20 mouse cellular contexts compared by ENCODE assay signal in the genomic region with DNA sequence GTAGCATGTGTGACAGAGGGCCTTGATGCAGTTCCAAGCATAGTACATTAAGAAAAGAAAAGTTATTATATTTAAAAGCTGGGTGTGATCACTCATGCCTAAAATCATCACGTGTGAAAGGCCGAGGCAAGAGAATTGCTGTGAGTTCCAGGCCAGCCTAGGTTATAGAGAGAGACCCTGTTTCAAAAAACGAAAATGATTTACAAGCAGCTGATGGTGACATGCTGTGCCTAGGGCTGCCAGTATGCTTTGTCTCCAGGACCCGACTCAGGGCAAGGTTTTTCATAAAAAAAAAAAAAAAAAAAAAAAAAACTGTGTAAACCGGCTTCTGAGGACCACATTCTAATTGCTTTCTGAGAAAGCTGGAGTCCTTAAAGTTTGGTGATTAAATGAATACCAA.
A peak's percentile ranks its signal among the peaks of the same experiment; 100 is the strongest.
DNase-seq lines count a peak whose midpoint lies in the region; ATAC-seq and TF ChIP-seq lines count a peak whose summit lies in the region.
"Had no signal": no experiment of that assay in that cellular context is flagged by ENCODE, and none has a peak within 500 bp of the region (broad histone marks: within the 10 kb centered on the region; RNA-seq: fewer than 3 reads in every experiment).

No protein-coding gene starts in this region.

- no peaks in the 10 kb centered on the region for H3K27me3 ChIP-seq in forebrain, embryonic 11.5 days (ENCODE audit: control insufficient read depth, insufficient read depth, low read length)
- no peaks in the 10 kb centered on the region for H3K27me3 ChIP-seq in forebrain, postnatal 0 days (ENCODE audit: insufficient read depth, low read length)
- peaks cover 7% of the 10 kb centered on the region for H3K27me3 ChIP-seq in midbrain, embryonic 12.5 days
- no peaks in the 10 kb centered on the region for H3K27me3 ChIP-seq in midbrain, embryonic 15.5 days (replicated peaks)
- H3K27me3 ChIP-seq in forebrain, embryonic 14.5 days (replicated peaks; ENCODE audit: control insufficient read depth, insufficient read depth, low read length): no peaks in the 10 kb centered on the region
- H3K27me3 ChIP-seq: embryonic facial prominence, embryonic 12.5 days; heart, embryonic 15.5 days had no signal

- TF ChIP-seq CTCF in forebrain, postnatal 0 days (IDR thresholded peaks at IDR 0.05; ENCODE audit: low read depth): no peak

- H3K27ac ChIP-seq in forebrain, embryonic 11.5 days (ENCODE audit: low read depth, low read length): 0 out of 2 replicates have a peak overlapping the region, but pooled peaks have one; percentile 18
- H3K27ac ChIP-seq in forebrain, postnatal 0 days (ENCODE audit: low read depth, low read length): no peak overlapping the region
- H3K27ac ChIP-seq in midbrain, embryonic 12.5 days (replicated peaks): no peak overlapping the region
- no peak overlapping the region for H3K27ac ChIP-seq in midbrain, embryonic 15.5 days
- H3K27ac ChIP-seq in forebrain, embryonic 14.5 days (ENCODE audit: low read depth, low read length): no peak overlapping the region
- H3K27ac ChIP-seq: embryonic facial prominence, embryonic 12.5 days; heart, adult 2 months; heart, embryonic 15.5 days; hindbrain, embryonic 10.5 days; hindbrain, embryonic 14.5 days had no signal

- no peak overlapping the region for H3K9ac ChIP-seq in forebrain, embryonic 11.5 days (ENCODE audit: low read length)
- H3K9ac ChIP-seq in forebrain, postnatal 0 days: no peak overlapping the region
- no peak overlapping the region for H3K9ac ChIP-seq in midbrain, embryonic 12.5 days (replicated peaks)
- H3K9ac ChIP-seq in midbrain, embryonic 15.5 days: no peak overlapping the region
- no peak overlapping the region for H3K9ac ChIP-seq in forebrain, embryonic 14.5 days (ENCODE audit: low read length)
- H3K9ac ChIP-seq: embryonic facial prominence, embryonic 12.5 days; heart, embryonic 15.5 days; hindbrain, embryonic 14.5 days had no signal

- DNase-seq in forebrain, embryonic 11.5 days (ENCODE audit: low spot score): no peak
- no peak for DNase-seq in forebrain, postnatal 0 days
- peak; percentile 30 for DNase-seq in forebrain, embryonic 14.5 days (ENCODE audit: low spot score)
- DNase-seq in mesoderm, embryonic 11.5 days (ENCODE audit: low read depth, low spot score): peak; percentile 37
- no peak for DNase-seq in right cerebral cortex, adult 2 months (ENCODE audit: low spot score in 2 of 2)
- DNase-seq: adrenal gland, adult 8-10 months; adrenal gland, postnatal 36 days; cerebellum, adult 2 months; cerebellum, postnatal 10 days; gastrocnemius, postnatal 10 days; heart, adult 2 months; heart, postnatal 14 days had no signal

- peak; percentile 82 for ATAC-seq in forebrain, embryonic 11.5 days (replicated peaks; ENCODE audit: low FRiP score)
- ATAC-seq in forebrain, postnatal 0 days: no peak
- ATAC-seq in midbrain, embryonic 12.5 days (ENCODE audit: low FRiP score, low read depth): peak; percentile 80
- no peak for ATAC-seq in midbrain, embryonic 15.5 days (replicated peaks)
- 0 out of 2 replicates have a peak, but pooled peaks have one; percentile 15 for ATAC-seq in forebrain, embryonic 14.5 days
- ATAC-seq: intestine, postnatal 0 days had no signal

- H3K4me3 ChIP-seq in forebrain, embryonic 11.5 days (ENCODE audit: low read depth, low read length): no peak overlapping the region
- no peak overlapping the region for H3K4me3 ChIP-seq in forebrain, postnatal 0 days (ENCODE audit: low read depth, low read length)
- H3K4me3 ChIP-seq in midbrain, embryonic 12.5 days: no peak overlapping the region
- H3K4me3 ChIP-seq in midbrain, embryonic 15.5 days: no peak overlapping the region
- H3K4me3 ChIP-seq in forebrain, embryonic 14.5 days (ENCODE audit: low read depth, low read length): no peak overlapping the region
- H3K4me3 ChIP-seq: embryonic facial prominence, embryonic 12.5 days; heart, adult 2 months; heart, embryonic 15.5 days; hindbrain, embryonic 10.5 days had no signal

- H3K4me2 ChIP-seq in forebrain, embryonic 11.5 days (ENCODE audit: low read depth, low read length, severe bottlenecking): no peak overlapping the region
- no peak overlapping the region for H3K4me2 ChIP-seq in forebrain, postnatal 0 days (ENCODE audit: low read depth)
- H3K4me2 ChIP-seq in midbrain, embryonic 12.5 days (replicated peaks): no peak overlapping the region
- no peak overlapping the region for H3K4me2 ChIP-seq in midbrain, embryonic 15.5 days
- no peak overlapping the region for H3K4me2 ChIP-seq in forebrain, embryonic 14.5 days (ENCODE audit: low read length)
- H3K4me2 ChIP-seq: embryonic facial prominence, embryonic 12.5 days; heart, embryonic 11.5 days; heart, embryonic 15.5 days; hindbrain, embryonic 14.5 days had no signal

- H3K4me1 ChIP-seq in forebrain, embryonic 11.5 days (replicated peaks; ENCODE audit: control insufficient read depth, insufficient read depth, low read length): no peaks in the 10 kb centered on the region
- H3K4me1 ChIP-seq in forebrain, postnatal 0 days (ENCODE audit: insufficient read depth): no peaks in the 10 kb centered on the region
- 0 out of 2 replicates have a peak, but pooled peaks cover 6% of the 10 kb centered on the region for H3K4me1 ChIP-seq in midbrain, embryonic 12.5 days
- H3K4me1 ChIP-seq in midbrain, embryonic 15.5 days: no peaks in the 10 kb centered on the region
- peaks cover 3% of the 10 kb centered on the region; the same call in 1 of the 2 replicates for H3K4me1 ChIP-seq in forebrain, embryonic 14.5 days (ENCODE audit: control insufficient read depth, insufficient read depth, low read length)
- H3K4me1 ChIP-seq: heart, embryonic 15.5 days had no signal

- no peaks in the 10 kb centered on the region for H3K9me3 ChIP-seq in forebrain, embryonic 11.5 days (ENCODE audit: control insufficient read depth, low read length)
- no peaks in the 10 kb centered on the region for H3K9me3 ChIP-seq in forebrain, postnatal 0 days (ENCODE audit: low read length)
- H3K9me3 ChIP-seq in midbrain, embryonic 12.5 days: no peaks in the 10 kb centered on the region
- no peaks in the 10 kb centered on the region for H3K9me3 ChIP-seq in midbrain, embryonic 15.5 days
- no peaks in the 10 kb centered on the region for H3K9me3 ChIP-seq in forebrain, embryonic 14.5 days (replicated peaks; ENCODE audit: control insufficient read depth, low read length)
- H3K9me3 ChIP-seq: embryonic facial prominence, embryonic 12.5 days; heart, embryonic 15.5 days; hindbrain, embryonic 10.5 days had no signal

- 19% methylated on average over 5 of the region's 5 CpGs for WGBS in forebrain, embryonic 11.5 days
- 12% methylated on average over 5 of the region's 5 CpGs for WGBS in forebrain, postnatal 0 days
- 9% methylated on average over 5 of the region's 5 CpGs for WGBS in midbrain, embryonic 12.5 days
- 24% methylated on average over 5 of the region's 5 CpGs for WGBS in midbrain, embryonic 15.5 days
- WGBS in forebrain, embryonic 14.5 days: 6% methylated on average over 5 of the region's 5 CpGs

- no peaks in the 10 kb centered on the region for H3K36me3 ChIP-seq in forebrain, embryonic 11.5 days (ENCODE audit: control insufficient read depth, insufficient read depth, low read length)
- no peaks in the 10 kb centered on the region for H3K36me3 ChIP-seq in forebrain, postnatal 0 days (ENCODE audit: insufficient read depth)
- H3K36me3 ChIP-seq in midbrain, embryonic 12.5 days: no peaks in the 10 kb centered on the region
- H3K36me3 ChIP-seq in midbrain, embryonic 15.5 days (replicated peaks): no peaks in the 10 kb centered on the region
- no peaks in the 10 kb centered on the region for H3K36me3 ChIP-seq in forebrain, embryonic 14.5 days (ENCODE audit: control insufficient read depth, insufficient read depth, low read length)
- H3K36me3 ChIP-seq: embryonic facial prominence, embryonic 12.5 days; heart, embryonic 15.5 days; hindbrain, embryonic 10.5 days had no signal

Comparison
In these comparisons a context has a peak if more than half of its experiments do, and no peak if none do; other contexts are left out.
1. ATAC-seq: peak in forebrain, embryonic 11.5 days (single experiment), midbrain, embryonic 12.5 days (single experiment) and forebrain, embryonic 14.5 days (single experiment); none in forebrain, postnatal 0 days (single experiment) and midbrain, embryonic 15.5 days (single experiment).
2. DNase-seq: peak in forebrain, embryonic 14.5 days (single experiment) and mesoderm, embryonic 11.5 days (single experiment); none in forebrain, embryonic 11.5 days (single experiment), forebrain, postnatal 0 days (single experiment) and right cerebral cortex, adult 2 months (0 of 2).